Mouse (Mus musculus) stomach, embryonic 15.5 days (tissue): Measurements from ENCODE around the gene Gria3. TPM values are rescaled to one million over a fixed set of nuclear protein-coding genes. Genes with fewer than 3 reads are reported as not detected.

ENCODE experiments used
- ATAC-seq: fragments of 200-750 bp; cut with Nextera tagmentation; 2 replicates; pipeline ENCODE4 v1.8.0; 2017; ENCODE audit warnings: low read depth, moderate number of reproducible peaks, moderate TSS enrichment; ENCODE audit not compliant: insufficient read depth, low FRiP score
- H3K27ac ChIP-seq: fragments of 300-500 bp; sonication (generic); 2 replicates; pipeline ENCODE4 v1.5.1; 2015; ENCODE audit warnings: mild to moderate bottlenecking, inconsistent platforms
- H3K27me3 ChIP-seq: fragments of 300-500 bp; sonication (generic); replicated peaks from 2 replicates; pipeline ENCODE4 v1.6.1; 2015; ENCODE audit warnings: inconsistent platforms
- H3K36me3 ChIP-seq: fragments of 300-500 bp; sonication (generic); 2 replicates; pipeline ENCODE4 v1.6.1; 2015; ENCODE audit warnings: inconsistent platforms
- H3K4me1 ChIP-seq: fragments of 300-500 bp; sonication (generic); 2 replicates; pipeline ENCODE4 v1.6.1; 2015; ENCODE audit warnings: inconsistent platforms
- H3K4me2 ChIP-seq: fragments of 300-500 bp; sonication (generic); 2 replicates; pipeline ENCODE4 v1.6.1; 2015; ENCODE audit warnings: mild to moderate bottlenecking, inconsistent platforms
- H3K4me3 ChIP-seq: fragments of 300-500 bp; sonication (generic); replicated peaks from 2 replicates; pipeline ENCODE4 v1.5.1; 2015; ENCODE audit warnings: inconsistent platforms
- H3K9ac ChIP-seq: fragments of 300-500 bp; sonication (generic); 2 replicates; pipeline ENCODE4 v1.6.1; 2015; ENCODE audit warnings: inconsistent platforms
- H3K9me3 ChIP-seq: fragments of 300-500 bp; sonication (generic); 2 replicates; pipeline ENCODE4 v1.6.1; 2016; ENCODE audit warnings: inconsistent platforms
- WGBS: fragments of 180-500 bp; shearing (Covaris S2); methylation state at CpG from one replicate; pipeline ENCODE4 v1.1.7; 2015; 5-methylcytosine and 5-hydroxymethylcytosine counted together
- polyA plus RNA-seq: library from polyadenylated mRNA; unstranded; fragments of >200 nt; fragmentation: Nextera tagmentation; extraction: Ambion mirVana; gene quantifications from 2 replicates; pipeline ENCODE4 v1.2.1, GENCODE M21; 2015

Gene Gria3
- polyA plus RNA-seq, 1 experiment from 2014 or later = 9.0 TPM

DNA sequence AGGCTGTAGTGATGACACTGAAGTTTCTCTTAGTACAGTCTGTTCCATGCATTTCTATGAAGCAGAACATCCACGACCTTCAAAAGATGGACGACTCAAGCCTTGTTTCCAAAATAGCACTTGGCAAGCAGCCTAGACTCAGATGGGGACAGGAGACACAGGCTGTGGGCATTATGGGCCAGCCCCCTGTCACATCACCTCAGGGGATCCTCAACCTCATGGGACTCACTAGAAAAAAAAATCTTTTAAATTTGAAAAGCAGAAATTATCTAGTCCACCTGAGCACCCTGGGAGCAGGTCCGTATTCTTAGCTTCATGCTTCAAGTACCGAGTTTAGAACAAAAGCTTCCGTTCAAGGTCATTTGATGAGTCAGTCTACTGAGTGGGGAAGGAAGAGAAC lies 38.2 kb downstream of the Gria3 start:
- Histone ChIP-seq H3K9ac (no peak overlapping the region), H3K27ac (no peak overlapping the region), H3K27me3 (no peaks in the 10 kb centered on the region), H3K4me2 (no peak overlapping the region), H3K4me1 (no peaks in the 10 kb centered on the region), H3K9me3 (no peaks in the 10 kb centered on the region), H3K4me3 (no peak overlapping the region), H3K36me3 (no peaks in the 10 kb centered on the region)
- WGBS = 80% methylated on average over 5 of the region's 5 CpGs
- no peak for ATAC-seq

GRCm38 (mm10) chrX:41448876-41449275 lies 48.2 kb downstream of the Gria3 start:
- no peak overlapping the region for H3K27ac ChIP-seq
- H3K9me3 ChIP-seq = no peaks in the 10 kb centered on the region
- H3K4me2 ChIP-seq = no peak overlapping the region
- no peaks in the 10 kb centered on the region for H3K36me3 ChIP-seq
- no peak overlapping the region for H3K9ac ChIP-seq
- no peak overlapping the region for H3K4me3 ChIP-seq
- H3K27me3 ChIP-seq = no peaks in the 10 kb centered on the region
- 30% methylated on average over 1 of the region's 1 CpGs for WGBS
- no peak for ATAC-seq
- no peaks in the 10 kb centered on the region for H3K4me1 ChIP-seq

DNA sequence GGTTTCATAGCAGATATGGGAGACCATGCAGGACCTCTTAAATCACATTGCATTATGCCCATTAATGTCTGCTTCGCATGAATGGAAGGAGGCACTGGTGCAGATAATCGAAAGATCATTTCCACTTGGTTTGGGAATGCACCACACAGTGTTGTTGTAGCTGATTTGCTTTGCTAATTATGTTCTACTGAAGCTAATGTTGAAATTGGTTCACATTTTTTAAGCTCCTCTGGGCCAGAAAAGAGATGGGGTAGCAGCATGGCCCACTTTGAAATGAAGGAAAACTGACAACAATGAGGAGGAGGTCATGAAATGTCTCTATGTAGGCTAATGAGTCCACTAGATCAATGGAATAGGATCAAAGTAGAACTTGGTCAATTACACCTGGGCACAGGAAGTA lies 76.8 kb downstream of the Gria3 start:
- H3K4me1 ChIP-seq = no peaks in the 10 kb centered on the region
- H3K4me3 ChIP-seq = no peak overlapping the region
- no peaks in the 10 kb centered on the region for H3K36me3 ChIP-seq
- H3K4me2 ChIP-seq = no peak overlapping the region
- no peaks in the 10 kb centered on the region for H3K27me3 ChIP-seq
- ATAC-seq = no peak
- WGBS = 85% methylated on average over 2 of the region's 2 CpGs
- H3K9ac ChIP-seq = no peak overlapping the region
- no peaks in the 10 kb centered on the region for H3K9me3 ChIP-seq
- H3K27ac ChIP-seq = no peak overlapping the region

GRCm38 (mm10) chrX:41496528-41496927 lies 95.9 kb downstream of the Gria3 start:
- Histone ChIP-seq H3K4me2 (no peak overlapping the region), H3K9ac (no peak overlapping the region), H3K4me3 (no peak overlapping the region), H3K27ac (no peak overlapping the region), H3K9me3 (no peaks in the 10 kb centered on the region), H3K27me3 (no peaks in the 10 kb centered on the region), H3K4me1 (no peaks in the 10 kb centered on the region), H3K36me3 (no peaks in the 10 kb centered on the region)
- WGBS = 58% methylated on average over 4 of the region's 4 CpGs
- no peak for ATAC-seq

DNA sequence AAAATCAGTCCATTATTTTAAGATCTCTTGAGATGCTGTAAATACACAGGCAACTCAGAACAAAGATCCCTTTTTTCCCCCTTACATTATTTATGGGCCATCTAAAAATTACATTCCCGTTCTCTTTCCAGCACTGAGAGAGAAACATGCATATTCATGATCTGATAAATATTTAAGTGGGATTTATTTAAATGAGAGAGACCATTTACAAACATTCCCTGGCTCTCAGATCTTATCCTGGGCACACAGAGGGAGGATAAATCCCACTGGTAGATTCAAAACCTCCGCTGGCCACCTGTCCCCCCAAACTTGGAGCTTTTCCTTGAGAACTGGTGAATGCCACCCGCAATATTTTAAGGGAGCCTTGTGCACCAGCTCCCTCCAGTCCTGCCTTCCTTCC lies 104.7 kb downstream of the Gria3 start:
- H3K27ac ChIP-seq = no peak overlapping the region
- H3K9ac ChIP-seq = no peak overlapping the region
- H3K4me2 ChIP-seq = no peak overlapping the region
- 70% methylated on average over 3 of the region's 3 CpGs for WGBS
- no peaks in the 10 kb centered on the region for H3K27me3 ChIP-seq
- no peak overlapping the region for H3K4me3 ChIP-seq
- no peak for ATAC-seq
- H3K4me1 ChIP-seq = no peaks in the 10 kb centered on the region
- H3K9me3 ChIP-seq = no peaks in the 10 kb centered on the region
- no peaks in the 10 kb centered on the region for H3K36me3 ChIP-seq

- Histone ChIP-seq H3K27ac (no peak overlapping the region), H3K4me2 (no peak overlapping the region), H3K27me3 (no peaks in the 10 kb centered on the region), H3K36me3 (no peaks in the 10 kb centered on the region), H3K9me3 (no peaks in the 10 kb centered on the region), H3K4me1 (no peaks in the 10 kb centered on the region), H3K9ac (no peak overlapping the region), H3K4me3 (no peak overlapping the region)
- no peak for ATAC-seq
- WGBS = 83% methylated on average over 1 of the region's 1 CpGs
Observed at GRCm38 (mm10) chrX:41507959-41508358, 107.3 kb downstream of the Gria3 start.

GRCm38 (mm10) chrX:41514982-41515381 lies 114.3 kb downstream of the Gria3 start:
- H3K9me3 ChIP-seq = no peaks in the 10 kb centered on the region
- no peaks in the 10 kb centered on the region for H3K36me3 ChIP-seq
- 45% methylated on average over 3 of the region's 3 CpGs for WGBS
- H3K27me3 ChIP-seq = no peaks in the 10 kb centered on the region
- ATAC-seq = no peak
- no peak overlapping the region for H3K9ac ChIP-seq
- no peaks in the 10 kb centered on the region for H3K4me1 ChIP-seq
- no peak overlapping the region for H3K4me2 ChIP-seq
- H3K27ac ChIP-seq = no peak overlapping the region
- H3K4me3 ChIP-seq = no peak overlapping the region

DNA sequence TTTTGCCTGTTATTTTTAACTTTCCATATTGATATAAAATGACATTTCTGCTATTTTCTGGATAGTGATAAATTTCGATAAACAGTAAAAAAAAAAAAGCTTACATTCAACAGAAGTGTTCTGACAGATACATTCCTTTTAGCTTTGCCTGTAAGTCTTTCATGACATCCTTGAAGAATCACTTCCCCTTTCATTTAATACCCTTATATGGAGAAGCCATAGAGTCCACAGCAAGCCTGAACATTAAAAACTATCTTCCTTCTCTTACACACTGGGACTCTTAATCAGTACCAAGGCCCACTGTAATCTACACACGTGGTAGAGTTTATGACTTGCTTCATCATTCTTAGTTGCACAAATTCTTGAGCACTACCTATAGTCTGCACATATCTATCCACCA lies 131.9 kb downstream of the Gria3 start:
- Histone ChIP-seq H3K27ac (no peak overlapping the region), H3K4me1 (no peaks in the 10 kb centered on the region), H3K4me2 (no peak overlapping the region), H3K9ac (no peak overlapping the region), H3K4me3 (no peak overlapping the region), H3K9me3 (no peaks in the 10 kb centered on the region), H3K36me3 (no peaks in the 10 kb centered on the region), H3K27me3 (no peaks in the 10 kb centered on the region)
- 51% methylated on average over 2 of the region's 2 CpGs for WGBS
- no peak for ATAC-seq

- Histone ChIP-seq H3K27ac (no peak overlapping the region), H3K4me3 (no peak overlapping the region), H3K27me3 (no peaks in the 10 kb centered on the region), H3K36me3 (no peaks in the 10 kb centered on the region), H3K9me3 (no peaks in the 10 kb centered on the region), H3K4me2 (no peak overlapping the region), H3K4me1 (no peaks in the 10 kb centered on the region), H3K9ac (no peak overlapping the region)
- WGBS = 64% methylated on average over 2 of the region's 2 CpGs
- no peak for ATAC-seq
Observed at GRCm38 (mm10) chrX:41535886-41536285, 135.2 kb downstream of the Gria3 start.

DNA sequence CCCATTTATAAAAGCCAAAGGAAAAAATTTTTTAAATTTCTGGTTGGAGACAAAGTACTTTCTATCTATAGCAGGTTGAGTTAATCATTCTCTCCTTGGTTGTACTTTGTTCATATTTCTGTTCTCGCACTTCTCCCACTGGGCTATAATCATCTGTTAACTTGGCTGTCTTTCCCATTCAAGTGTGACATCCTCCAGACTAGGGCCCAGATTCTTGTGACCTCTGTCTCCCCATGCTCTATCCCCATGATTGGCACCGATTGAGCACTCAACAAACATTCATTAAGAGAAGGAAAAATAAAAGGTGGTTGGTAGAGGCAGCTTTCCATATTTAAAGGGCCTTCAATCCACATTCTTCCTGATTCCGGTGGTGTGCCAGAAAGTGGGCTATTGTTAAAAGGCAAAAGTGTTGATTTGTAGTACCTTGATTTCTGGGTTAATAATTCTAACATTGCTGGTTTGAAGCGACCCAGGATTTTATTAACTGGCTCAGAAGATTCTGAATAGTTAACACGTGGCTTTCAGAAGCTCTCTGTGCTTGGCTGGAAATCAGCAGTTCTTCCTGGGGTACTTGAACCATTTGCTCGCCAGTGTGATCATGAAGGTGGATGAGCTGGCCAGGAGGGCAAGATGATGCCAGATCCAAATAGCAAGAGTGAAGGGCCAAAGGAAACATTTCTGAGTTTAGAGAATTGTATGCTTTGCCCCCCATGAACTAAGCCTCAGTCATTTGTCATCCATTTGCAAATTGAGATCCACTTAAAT lies 161.8 kb downstream of the Gria3 start:
- Histone ChIP-seq H3K4me2 (no peak overlapping the region), H3K9ac (no peak overlapping the region), H3K9me3 (no peaks in the 10 kb centered on the region), H3K4me3 (no peak overlapping the region), H3K27me3 (no peaks in the 10 kb centered on the region), H3K36me3 (no peaks in the 10 kb centered on the region), H3K4me1 (no peaks in the 10 kb centered on the region), H3K27ac (no peak overlapping the region)
- WGBS = 64% methylated on average over 6 of the region's 6 CpGs
- ATAC-seq = no peak

- no peaks in the 10 kb centered on the region for H3K36me3 ChIP-seq
- H3K4me3 ChIP-seq = no peak overlapping the region
- ATAC-seq = no peak
- H3K27me3 ChIP-seq = no peaks in the 10 kb centered on the region
- 72% methylated on average over 2 of the region's 2 CpGs for WGBS
- no peak overlapping the region for H3K4me2 ChIP-seq
- no peaks in the 10 kb centered on the region for H3K4me1 ChIP-seq
- H3K27ac ChIP-seq = no peak overlapping the region
- H3K9ac ChIP-seq = no peak overlapping the region
- no peaks in the 10 kb centered on the region for H3K9me3 ChIP-seq
Observed at GRCm38 (mm10) chrX:41564898-41565297, 164.2 kb downstream of the Gria3 start.

- Histone ChIP-seq H3K4me1 (no peaks in the 10 kb centered on the region), H3K36me3 (no peaks in the 10 kb centered on the region), H3K4me2 (no peak overlapping the region), H3K4me3 (no peak overlapping the region), H3K27ac (no peak overlapping the region), H3K9ac (no peak overlapping the region), H3K9me3 (no peaks in the 10 kb centered on the region), H3K27me3 (no peaks in the 10 kb centered on the region)
- ATAC-seq = no peak
- 54% methylated on average over 1 of the region's 1 CpGs for WGBS
Observed at GRCm38 (mm10) chrX:41573079-41573478, 172.4 kb downstream of the Gria3 start.

DNA sequence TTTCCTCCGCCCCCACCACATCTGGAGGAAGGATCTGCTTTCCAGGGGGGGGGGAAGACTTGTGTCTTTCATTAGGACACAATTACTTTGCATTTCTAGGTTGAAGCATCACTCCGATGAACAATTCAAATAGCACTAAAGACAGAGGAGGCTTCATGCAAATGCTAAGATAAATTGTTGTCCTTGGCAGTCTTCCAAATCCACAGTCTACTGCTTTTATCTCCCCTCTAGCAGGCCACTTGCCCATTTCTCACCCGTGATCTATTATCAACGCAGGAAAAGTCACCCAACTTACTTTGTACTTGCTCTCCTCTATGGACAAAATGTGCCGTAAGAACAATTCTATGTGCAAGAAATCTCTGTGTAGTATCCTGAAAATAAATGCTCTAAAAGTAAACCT lies 178.1 kb downstream of the Gria3 start:
- H3K4me1 ChIP-seq = no peaks in the 10 kb centered on the region
- H3K36me3 ChIP-seq = no peaks in the 10 kb centered on the region
- no peaks in the 10 kb centered on the region for H3K9me3 ChIP-seq
- no peak overlapping the region for H3K27ac ChIP-seq
- 53% methylated on average over 5 of the region's 5 CpGs for WGBS
- no peak overlapping the region for H3K4me3 ChIP-seq
- H3K27me3 ChIP-seq = no peaks in the 10 kb centered on the region
- H3K4me2 ChIP-seq = no peak overlapping the region
- ATAC-seq = no peak
- H3K9ac ChIP-seq = no peak overlapping the region
